ENCODE assay signal across 1 mouse cellular context in the genomic region with DNA sequence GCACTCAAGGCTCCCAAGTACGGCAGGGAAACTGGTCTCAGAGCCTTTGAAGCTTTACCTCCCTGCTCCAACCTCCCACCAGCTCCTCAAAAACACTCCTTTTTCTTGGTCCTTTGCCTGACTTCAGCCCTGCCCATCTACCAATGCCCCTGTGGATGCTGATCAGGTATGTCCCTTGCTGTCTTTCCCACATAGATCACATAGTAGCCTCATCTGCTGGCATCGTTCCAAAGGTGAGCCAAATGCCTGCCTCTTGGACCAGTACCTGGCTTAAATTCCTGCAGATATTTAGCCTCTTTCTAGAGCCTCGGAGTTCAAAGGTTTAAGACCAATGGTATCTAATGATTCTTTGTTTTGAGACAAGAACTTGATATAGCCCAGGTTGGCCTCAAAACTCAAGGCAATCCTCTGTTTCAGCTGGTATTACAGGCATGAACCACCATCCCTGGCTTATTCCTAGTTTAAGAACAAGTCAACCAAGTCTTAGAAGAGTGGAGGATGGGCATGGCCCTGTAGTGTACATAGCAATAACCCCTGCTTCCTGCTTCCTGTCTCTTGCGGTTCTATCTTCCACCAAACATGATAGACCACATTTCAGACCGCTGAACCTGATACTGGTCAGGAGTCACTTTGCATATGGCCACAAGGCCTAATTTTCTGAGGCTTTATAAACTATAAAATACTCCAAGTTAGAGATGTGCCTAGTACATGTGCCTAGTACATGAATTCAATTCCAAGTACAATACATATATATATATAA.
TF ChIP-seq lines count a peak whose summit lies in the region.

No protein-coding gene starts in this region.

TF ChIP-seq in MEL, 35 proteins besides CTCF, POLR2A, EP300 and RAD21 (continued from another document):
- TF ChIP-seq CHD1 (IDR thresholded peaks at IDR 0.05; ENCODE audit: low read depth, low read length) (no peak), TCF12 (IDR thresholded peaks at IDR 0.05; ENCODE audit: low read depth, low read length) (peak; percentile 44; the same call in 1 of the 2 replicates), ZNF384 (IDR thresholded peaks at IDR 0.05; ENCODE audit: low read depth, low read length) (no peak), ELF1 (IDR thresholded peaks at IDR 0.05; ENCODE audit: low read depth, low read length) (peak; percentile 60; the same call in 1 of the 2 replicates)
